Mouse (Mus musculus) megakaryocyte, embryonic 14.5 days (primary cell): ENCODE results near the gene Misp.

Source experiments
- FLI1 ChIP-seq: IDR thresholded peaks from 2 replicates; pipeline ENCODE4 v1.6.1; 2012; ENCODE audit warnings: low read length, inconsistent platforms, mixed read lengths
- GATA1 ChIP-seq: IDR thresholded peaks from 3 replicates; pipeline ENCODE4 v1.6.1; 2012; ENCODE audit warnings: mixed read lengths, low read length, inconsistent platforms, borderline replicate concordance

- no peak for TF ChIP-seq GATA1
- no peak for TF ChIP-seq FLI1
Measured at GRCm38 (mm10) chr10:79836918-79837317, 16.1 kb downstream of the Misp start.
